In the genomic region with DNA sequence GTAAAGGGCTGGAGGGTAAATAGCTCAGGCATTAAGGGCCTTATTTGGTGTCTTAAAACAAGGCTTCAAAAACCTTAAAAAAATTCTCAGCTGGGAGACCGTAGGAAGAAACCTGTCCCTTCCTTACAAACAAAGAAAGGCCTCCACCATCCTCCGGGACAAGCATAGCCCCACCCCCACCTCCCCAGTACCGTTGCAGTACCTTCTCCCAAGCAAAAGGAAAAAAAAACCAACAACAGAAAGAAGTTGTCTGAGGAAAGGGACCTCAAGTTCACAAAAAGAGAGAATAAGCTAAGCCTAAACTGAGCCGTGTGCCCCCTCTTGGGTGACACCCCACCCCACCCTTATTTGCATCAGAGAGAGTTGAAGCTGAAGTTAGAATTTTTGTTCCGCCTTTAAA, we compare ENCODE assay signal across 17 mouse cellular contexts. TPM values are rescaled to one million over a fixed set of nuclear protein-coding genes. Genes with fewer than 3 reads are reported as not detected.
DNase-seq lines count a peak whose midpoint lies in the region; ATAC-seq and TF ChIP-seq lines count a peak whose summit lies in the region.
"Had no signal": no experiment of that assay in that cellular context is flagged by ENCODE, and none has a peak within 500 bp of the region (broad histone marks: within the 10 kb centered on the region; RNA-seq: fewer than 3 reads in every experiment).

No protein-coding gene starts in this region.

- H3K36me3 ChIP-seq in heart, embryonic 14.5 days (ENCODE audit: control insufficient read depth, insufficient read depth, low read length), result peaks cover 4% of the 10 kb centered on the region; the same call in 1 of the 2 replicates
- H3K36me3 ChIP-seq in lung, embryonic 16.5 days (ENCODE audit: control insufficient read depth, insufficient read depth, low read length), result no peaks in the 10 kb centered on the region
- peaks cover 2% of the 10 kb centered on the region; the same call in 1 of the 2 replicates for H3K36me3 ChIP-seq in ES-E14 (ENCODE audit: control insufficient read depth, insufficient read depth, low read length, poor library complexity, severe bottlenecking)
- no peaks in the 10 kb centered on the region; the same call in 1 of the 2 replicates for H3K36me3 ChIP-seq in limb, embryonic 13.5 days
- H3K36me3 ChIP-seq: embryonic facial prominence, embryonic 15.5 days had no signal

- H3K9ac ChIP-seq in heart, embryonic 14.5 days (ENCODE audit: low read length), result peak overlapping the region; percentile 34; the same call in 1 of the 2 replicates
- no peak overlapping the region for H3K9ac ChIP-seq in lung, embryonic 16.5 days (ENCODE audit: low read length)
- H3K9ac ChIP-seq in ES-E14 (ENCODE audit: insufficient read depth, low read depth, low read length, poor library complexity, severe bottlenecking), result peak overlapping the region; percentile 40; the same call in 1 of the 2 replicates
- peak overlapping the region; percentile 43; the same call in 1 of the 2 replicates for H3K9ac ChIP-seq in limb, embryonic 13.5 days
- H3K9ac ChIP-seq: embryonic facial prominence, embryonic 15.5 days; hindbrain, embryonic 14.5 days; liver, embryonic 13.5 days had no signal

- in situ Hi-C loops in ES-E14 (cut with MboI; ENCODE audit: low sequenced_read_pairs in 2 of 2, unreplicated experiment in 2 of 2), result no loop called here

- H3K9me3 ChIP-seq in heart, embryonic 14.5 days (ENCODE audit: control insufficient read depth, low read length), result no peaks in the 10 kb centered on the region
- no peaks in the 10 kb centered on the region for H3K9me3 ChIP-seq in lung, embryonic 16.5 days (ENCODE audit: control insufficient read depth, low read length)
- H3K9me3 ChIP-seq in ES-E14 (ENCODE audit: control insufficient read depth, insufficient read depth, low read depth, low read length), result no peaks in the 10 kb centered on the region
- H3K9me3 ChIP-seq in limb, embryonic 13.5 days, result no peaks in the 10 kb centered on the region
- H3K9me3 ChIP-seq: embryonic facial prominence, embryonic 15.5 days; liver, embryonic 13.5 days had no signal

- no peak for ATAC-seq in heart, embryonic 14.5 days (ENCODE audit: insufficient number of reproducible peaks, insufficient read depth, low FRiP score, low read depth)
- ATAC-seq in lung, embryonic 16.5 days (ENCODE audit: low read depth), result no peak
- ATAC-seq in limb, embryonic 13.5 days (ENCODE audit: low FRiP score, low read depth), result no peak
- ATAC-seq: CD4-positive, CD25-positive, alpha-beta regulatory T cell, adult 4 months had no signal

- intact Hi-C loops in heart, postnatal 10 days (cut with DNase I), result loop anchor here (5.0 kb wide), 1 partner anchor 121 kb away; no protein-coding TSS in a partner anchor

- DNase-seq in heart, postnatal 10 days, result no peak
- no peak for DNase-seq in lung, postnatal 25 days (ENCODE audit: low spot score)
- no peak for DNase-seq in ES-E14 (ENCODE audit: low read depth, low spot score)
- DNase-seq in neural tube, embryonic 10.5 days (ENCODE audit: extremely low spot score, low spot score), result no peak
- DNase-seq in thymus, postnatal 36 days, result no peak
- DNase-seq: adrenal gland, postnatal 14 days; cerebellum, postnatal 14 days; heart, adult 18-20 months; liver, embryonic 13.5 days; right cerebral cortex, postnatal 25 days had no signal

- 52% methylated on average over 5 of the region's 5 CpGs for WGBS in heart, embryonic 14.5 days
- WGBS in lung, embryonic 16.5 days, result 36% methylated on average over 5 of the region's 5 CpGs
- 35% methylated on average over 5 of the region's 5 CpGs for WGBS in limb, embryonic 13.5 days

- H3K4me3 ChIP-seq in heart, embryonic 14.5 days (ENCODE audit: control insufficient read depth in 1 of 2, insufficient read depth in 1 of 2, low read depth in 1 of 2, low read length in 2 of 2), result no peak overlapping the region
- no peak overlapping the region for H3K4me3 ChIP-seq in lung, embryonic 16.5 days (ENCODE audit: low read length)
- H3K4me3 ChIP-seq in ES-E14 (ENCODE audit: insufficient read depth in 1 of 2, low read depth in 1 of 2, low read length in 2 of 2, poor library complexity in 1 of 2, severe bottlenecking in 1 of 2), result peak overlapping the region; percentile 10 to 41; a peak in 3 of 4 replicates
- H3K4me3 ChIP-seq in limb, embryonic 13.5 days, result no peak overlapping the region
- H3K4me3 ChIP-seq: embryonic facial prominence, embryonic 15.5 days; liver, embryonic 13.5 days; myocyte had no signal

- peaks cover 31 to 81% of the 10 kb centered on the region in 2 experiments for H3K4me1 ChIP-seq in heart, embryonic 14.5 days (ENCODE audit: control insufficient read depth in 2 of 2, insufficient read depth in 2 of 2, low read length in 2 of 2)
- H3K4me1 ChIP-seq in lung, embryonic 16.5 days (replicated peaks; ENCODE audit: control insufficient read depth, insufficient read depth, low read length), result peaks cover 66% of the 10 kb centered on the region
- H3K4me1 ChIP-seq in ES-E14 (ENCODE audit: control insufficient read depth in 2 of 2, insufficient read depth in 2 of 2, low read length in 2 of 2, poor library complexity in 1 of 2), result peaks cover 12 to 20% of the 10 kb centered on the region in 2 experiments
- H3K4me1 ChIP-seq in limb, embryonic 13.5 days, result peaks cover 53% of the 10 kb centered on the region

- no peaks in the 10 kb centered on the region for H3K27me3 ChIP-seq in heart, embryonic 14.5 days (ENCODE audit: control insufficient read depth, insufficient read depth, low read length)
- no peaks in the 10 kb centered on the region for H3K27me3 ChIP-seq in lung, embryonic 16.5 days (ENCODE audit: control insufficient read depth, insufficient read depth, low read depth, low read length)
- peaks cover 18% of the 10 kb centered on the region for H3K27me3 ChIP-seq in limb, embryonic 13.5 days
- H3K27me3 ChIP-seq: liver, embryonic 13.5 days had no signal

- H3K4me2 ChIP-seq in heart, embryonic 14.5 days (ENCODE audit: low read length), result no peak overlapping the region
- H3K4me2 ChIP-seq in lung, embryonic 16.5 days (ENCODE audit: low read depth, low read length), result no peak overlapping the region
- H3K4me2 ChIP-seq in limb, embryonic 13.5 days (replicated peaks), result no peak overlapping the region
- H3K4me2 ChIP-seq: embryonic facial prominence, embryonic 15.5 days; hindbrain, embryonic 14.5 days; liver, embryonic 13.5 days had no signal

- H3K27ac ChIP-seq in heart, embryonic 14.5 days (replicated peaks in 1 of 2; ENCODE audit: control insufficient read depth in 1 of 2, insufficient read depth in 1 of 2, low read depth in 2 of 2, low read length in 2 of 2), result no peak overlapping the region
- H3K27ac ChIP-seq in lung, embryonic 16.5 days (ENCODE audit: low read length), result peak overlapping the region; percentile 51
- H3K27ac ChIP-seq in ES-E14 (ENCODE audit: insufficient read depth, low read depth, low read length, poor library complexity, severe bottlenecking), result peak overlapping the region; percentile 70; the same call in 1 of the 2 replicates
- peak overlapping the region; percentile 23; the same call in 1 of the 2 replicates for H3K27ac ChIP-seq in limb, embryonic 13.5 days
- H3K27ac ChIP-seq: embryonic facial prominence, embryonic 15.5 days; hindbrain, embryonic 14.5 days; liver, embryonic 13.5 days had no signal

TF ChIP-seq in ES-E14, 5 proteins besides CTCF, POLR2A, EP300 and RAD21:
- peak; percentile 33; the same call in 1 of the 2 replicates for TF ChIP-seq ZNF384 (IDR thresholded peaks at IDR 0.05; ENCODE audit: low read depth, low read length)
- no peak for TF ChIP-seq MAFK (IDR thresholded peaks at IDR 0.05; ENCODE audit: insufficient read depth, low read depth, low read length)

RNA-seq across cellular contexts. Expression of a gene that starts 6.0 kb away (rescaled TPM):
- polyA plus RNA-seq in heart, embryonic 14.5 days (2014; fragmentation: Nextera tagmentation; extraction: Ambion mirVana), result 102 and 115 TPM in 2 replicates
- total RNA-seq in heart, postnatal 10 days (2021), result 10 to 100 TPM; 68.1 to 83.6 TPM
- 154 and 168 TPM in 2 replicates for polyA plus RNA-seq in lung, embryonic 16.5 days (2015; fragmentation: Nextera tagmentation; extraction: Ambion mirVana)
- total RNA-seq in ES-E14 (2012; rRNA removed), result 131 and 180 TPM in 2 replicates
- polyA plus RNA-seq in limb, embryonic 13.5 days (2015; fragmentation: Nextera tagmentation; extraction: Ambion mirVana), result 47.5 and 51.9 TPM in 2 replicates

Comparison
In these comparisons a context has a peak if more than half of its experiments do, and no peak if none do; other contexts are left out.
1. H3K27ac ChIP-seq: peak in lung, embryonic 16.5 days (single experiment), ES-E14 (single experiment) and limb, embryonic 13.5 days (single experiment); none in heart, embryonic 14.5 days (0 of 2).
2. H3K4me3 ChIP-seq: peak in ES-E14 (2 of 2); none in heart, embryonic 14.5 days (0 of 2), lung, embryonic 16.5 days (single experiment) and limb, embryonic 13.5 days (single experiment).